Mouse (Mus musculus) layer of hippocampus, adult 9-11 months (tissue): ENCODE data around the gene Slc12a9.

ENCODE experiments used
- DNase-seq: peaks from one replicate; pipeline ENCODE4 v3.0.0; 2022

The Slc12a9 gene

DNA sequence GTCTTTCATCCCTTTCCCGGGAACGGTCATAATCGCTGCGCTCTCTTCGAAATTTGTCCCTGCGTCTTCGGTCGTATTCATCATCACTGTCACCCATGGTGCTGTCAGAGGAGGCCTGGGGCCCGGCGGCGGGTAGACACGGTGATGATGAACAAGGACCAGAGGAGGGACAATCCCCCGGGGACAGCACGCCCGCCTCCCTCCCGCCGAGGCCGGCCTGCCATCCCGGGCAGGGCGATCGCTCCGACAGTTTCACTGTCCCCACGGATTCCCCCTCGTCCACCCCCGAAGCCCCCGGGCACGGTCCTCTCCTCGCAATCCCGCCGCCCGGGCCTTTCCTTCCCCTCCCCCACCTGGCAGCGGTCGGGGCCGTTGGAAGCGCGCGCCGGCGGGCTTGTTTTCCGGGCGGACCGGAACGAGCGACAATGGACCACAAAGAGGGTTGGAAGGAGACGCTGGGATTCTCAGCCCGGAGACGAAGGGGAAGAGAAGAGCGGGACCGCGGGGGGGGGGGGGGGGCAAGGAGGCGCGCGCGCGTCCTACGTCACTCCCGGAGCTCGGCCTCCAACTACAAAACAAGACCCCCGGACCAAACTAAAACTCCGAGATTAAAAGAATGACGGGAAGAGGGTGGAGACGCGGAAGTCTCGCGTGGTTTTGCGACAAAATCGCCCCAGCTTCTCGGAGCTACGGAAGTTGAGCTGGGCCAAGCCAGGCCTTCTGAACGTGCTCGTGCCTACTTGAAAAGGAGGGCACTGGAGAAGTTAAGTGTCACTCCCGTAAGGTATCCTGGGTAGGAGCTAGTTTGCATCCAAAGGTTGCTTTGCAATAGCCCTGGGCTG lies 26.1 kb downstream of the Slc12a9 start, which contains the start of gene Srrt:
Srrt (minus strand) TSS at position 604 of the 842 bp plus-strand sequence.
- DNase-seq, result peak; percentile 93

GRCm38 (mm10) chr5:137306439-137307005 lies 26.9 kb downstream of the Slc12a9 start:
- DNase-seq, result no peak

- DNase-seq, result no peak
Observed at GRCm38 (mm10) chr5:137305822-137306221, 27.6 kb downstream of the Slc12a9 start.

GRCm38 (mm10) chr5:137304816-137305215 lies 28.6 kb downstream of the Slc12a9 start:
- DNase-seq, result no peak

DNA sequence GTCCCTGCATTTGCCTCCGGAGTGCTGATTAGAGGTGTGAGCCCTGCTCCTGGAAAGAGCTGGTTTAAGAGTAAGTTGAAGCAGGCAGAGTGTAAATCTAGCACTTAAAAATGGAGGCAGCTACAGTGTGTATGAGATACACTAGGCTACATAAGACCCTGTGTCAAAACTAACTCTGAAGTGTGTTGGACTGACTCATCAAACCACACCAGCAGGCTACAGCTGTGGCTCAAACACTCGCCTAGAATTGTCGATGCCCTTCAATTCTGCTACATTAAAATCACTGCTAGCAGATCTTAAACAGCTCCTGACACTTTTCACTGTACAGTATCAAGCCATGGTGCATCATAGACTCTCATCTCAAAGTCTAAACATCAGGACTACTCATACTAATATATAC lies 29.2 kb downstream of the Slc12a9 start:
- no peak for DNase-seq

GRCm38 (mm10) chr5:137303609-137304008 lies 29.8 kb downstream of the Slc12a9 start:
- DNase-seq, result no peak

DNA sequence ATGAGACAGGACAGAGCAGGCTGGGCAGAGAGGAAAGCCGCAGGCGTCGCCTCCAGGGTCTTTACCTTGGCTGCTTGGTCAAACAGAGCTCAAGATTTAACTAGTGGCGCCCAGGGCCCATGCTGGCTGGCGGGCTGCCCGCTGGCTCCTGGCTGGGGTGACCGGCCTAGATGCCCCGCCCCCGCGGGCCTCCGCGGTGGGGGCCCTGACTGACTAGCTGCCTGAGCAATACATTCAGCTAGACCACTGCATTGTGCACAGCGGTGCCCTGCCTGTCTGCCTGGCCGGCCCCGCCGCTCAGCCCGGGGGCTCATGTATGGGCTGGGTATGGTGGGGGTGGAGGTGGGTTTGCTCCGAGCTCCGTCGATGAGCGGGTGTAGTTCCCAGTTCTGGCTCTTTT lies 32.1 kb downstream of the Slc12a9 start:
- no peak for DNase-seq

- no peak for DNase-seq
Observed at GRCm38 (mm10) chr5:137299240-137299639, 34.2 kb downstream of the Slc12a9 start.

- no peak for DNase-seq
Observed at GRCm38 (mm10) chr5:137297126-137297525, 36.3 kb downstream of the Slc12a9 start.

- no peak for DNase-seq
Observed at GRCm38 (mm10) chr5:137295712-137296111, 37.7 kb downstream of the Slc12a9 start.

DNA sequence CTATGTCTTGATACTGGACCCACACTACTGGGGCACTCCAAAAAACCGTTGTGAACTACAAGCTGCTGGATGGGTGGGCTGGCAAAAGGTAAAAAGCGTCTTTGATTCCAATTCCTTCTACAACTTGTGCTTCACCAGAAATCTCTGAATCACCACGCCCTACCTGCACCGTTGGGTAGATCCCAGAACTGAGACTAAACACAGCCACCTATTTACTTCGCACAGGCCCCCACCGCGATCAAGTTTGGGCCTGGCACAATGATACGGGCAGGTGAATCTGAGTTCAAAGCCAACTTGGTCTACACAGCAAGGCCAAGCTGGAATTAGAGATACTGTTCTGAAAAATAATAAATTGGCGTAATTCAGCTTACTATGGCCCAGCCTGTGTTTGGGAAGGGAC lies 38.1 kb downstream of the Slc12a9 start:
- no peak for DNase-seq

DNA sequence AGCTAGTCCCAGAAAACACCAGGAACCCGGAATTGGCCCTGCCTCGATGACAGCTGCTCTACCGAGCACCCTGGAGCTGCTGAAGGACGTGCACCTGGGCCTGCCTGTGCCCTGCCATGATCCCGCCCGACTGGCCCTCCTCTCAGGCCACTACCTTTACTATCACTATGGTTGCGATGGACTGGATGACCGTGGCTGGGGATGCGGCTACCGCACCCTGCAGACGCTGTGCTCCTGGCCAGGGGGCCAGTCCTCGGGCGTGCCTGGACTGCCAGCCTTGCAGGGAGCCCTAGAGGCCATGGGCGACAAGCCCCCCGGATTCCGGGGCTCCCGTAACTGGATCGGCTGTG lies 38.7 kb downstream of the Slc12a9 start:
- DNase-seq, result no peak

DNA sequence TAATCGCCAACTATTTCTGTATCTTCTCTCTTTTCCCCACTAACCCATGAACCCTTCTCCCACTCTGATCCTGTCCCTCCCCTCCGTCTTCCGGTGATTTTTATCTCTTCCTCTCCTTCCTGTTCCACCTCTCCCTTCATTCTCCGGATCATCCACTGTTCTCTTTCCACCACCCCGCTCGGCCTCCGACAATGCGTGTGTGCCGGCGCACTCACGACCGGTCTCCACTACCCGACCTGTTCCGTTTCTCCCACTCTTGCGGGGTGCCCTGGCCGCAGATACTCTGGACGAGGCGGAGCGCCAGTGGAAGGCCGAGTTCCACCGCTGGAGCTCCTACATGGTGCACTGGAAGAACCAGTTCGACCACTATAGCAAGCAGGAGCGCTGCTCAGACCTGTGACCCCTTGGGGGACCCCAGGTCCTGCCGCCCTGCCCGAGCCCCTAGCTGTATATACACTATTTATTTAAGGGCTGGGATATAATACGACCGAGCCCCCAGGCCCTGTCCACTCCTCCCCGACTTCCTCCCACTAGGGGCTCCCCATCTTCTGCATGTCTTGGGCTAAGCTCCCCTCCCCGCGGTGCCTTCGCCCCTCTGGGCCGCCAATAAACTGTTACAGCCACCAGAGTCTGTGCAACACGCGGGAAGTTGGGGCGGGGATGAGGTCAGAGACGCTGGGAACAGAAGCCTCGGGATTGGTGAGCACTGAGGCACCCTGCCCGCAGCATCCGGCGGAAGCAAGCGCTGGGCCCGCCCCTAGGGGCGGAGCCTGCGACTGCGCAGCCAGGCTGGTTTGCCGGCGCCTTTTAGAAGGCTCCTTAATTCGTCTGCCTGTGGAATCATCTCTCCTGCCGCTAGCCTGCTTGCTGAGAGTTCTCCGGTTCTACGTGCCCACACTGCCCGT lies 39.3 kb downstream of the Slc12a9 start, which contains the start of gene Ufsp1:
Ufsp1 (plus strand) TSS at position 791 of the 905 bp plus-strand sequence.
- DNase-seq, result peak; percentile 98

- peak; percentile 83 for DNase-seq
Observed at GRCm38 (mm10) chr5:137293282-137293681, 40.1 kb downstream of the Slc12a9 start.

GRCm38 (mm10) chr5:137291381-137291926 lies 41.9 kb downstream of the Slc12a9 start:
- DNase-seq, result no peak

- DNase-seq, result no peak
Observed at GRCm38 (mm10) chr5:137290677-137291076, 42.7 kb downstream of the Slc12a9 start.

GRCm38 (mm10) chr5:137289591-137290365 lies 43.6 kb downstream of the Slc12a9 start:
- DNase-seq, result no peak

DNA sequence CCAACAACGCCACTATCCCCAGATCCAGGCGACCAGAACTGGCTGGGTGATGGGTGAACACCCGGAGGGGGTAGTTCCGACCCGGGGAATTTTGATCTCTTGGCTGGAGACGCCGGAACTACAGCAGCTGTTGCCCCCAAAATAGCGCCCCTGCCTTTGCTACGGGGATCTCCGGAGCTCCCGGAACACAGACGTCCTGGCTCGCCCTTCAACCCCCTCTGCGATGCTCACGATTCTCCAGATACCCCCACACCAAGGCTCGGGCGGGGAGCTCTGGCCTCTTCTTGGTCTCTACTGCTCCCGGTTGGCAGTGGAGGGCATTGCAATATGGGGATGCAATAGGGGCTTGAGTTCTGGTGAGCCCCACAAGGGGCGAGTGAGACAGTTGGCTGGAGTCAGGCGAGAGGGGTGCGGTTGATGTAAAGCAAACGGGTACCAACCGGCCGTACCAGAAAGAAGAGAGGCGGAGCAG lies 44.4 kb downstream of the Slc12a9 start:
- no peak for DNase-seq

DNA sequence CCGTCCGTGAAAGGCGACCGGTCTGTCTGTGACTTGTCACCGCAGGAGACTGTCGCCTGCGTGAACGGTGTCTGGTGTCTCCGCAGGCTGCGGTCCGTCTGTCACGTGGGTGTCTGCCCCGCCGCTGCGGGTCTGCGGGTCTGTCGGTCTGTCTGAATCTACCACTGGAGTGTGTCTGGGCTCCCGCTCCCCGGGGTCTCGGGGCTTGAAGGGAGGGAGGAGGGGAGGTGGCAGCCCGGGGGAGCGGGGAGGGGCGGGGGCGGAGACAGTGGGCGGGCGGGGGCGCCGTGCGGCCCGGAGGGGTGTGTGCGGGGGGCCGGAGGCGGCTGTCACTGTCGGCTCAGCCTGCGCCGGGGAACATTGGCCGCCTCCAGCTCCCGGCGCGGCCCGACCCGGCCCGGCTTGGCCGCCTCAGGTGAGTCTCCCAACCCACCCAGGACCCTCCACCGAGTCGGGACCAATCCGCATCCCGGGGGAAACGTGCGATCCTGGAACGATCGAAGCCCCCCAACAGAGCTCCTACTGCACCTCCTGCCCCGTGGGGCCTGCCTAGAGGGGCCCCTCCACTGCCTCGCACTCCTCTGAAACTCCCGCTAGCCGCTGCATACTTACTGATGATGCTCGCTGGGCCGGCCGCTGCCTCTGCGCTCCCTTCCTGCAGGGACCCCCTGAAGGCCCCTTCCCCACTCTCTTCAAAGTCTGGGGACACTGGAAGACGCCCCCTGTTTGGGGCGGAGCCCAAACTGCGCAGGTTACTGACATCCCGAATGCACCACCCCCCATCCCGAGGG lies 45.2 kb downstream of the Slc12a9 start:
- peak; percentile 68 for DNase-seq

GRCm38 (mm10) chr5:137287032-137287952 lies 46.1 kb downstream of the Slc12a9 start, which contains the start of gene Ache:
Ache (plus strand) TSS chr5:137287519.
- DNase-seq, result peak; percentile 79
